Mouse (Mus musculus) intestine, embryonic 16.5 days (tissue): Measurements from ENCODE around the gene Cand1. TPM values are rescaled to one million over a fixed set of nuclear protein-coding genes. Genes with fewer than 3 reads are reported as not detected.

ENCODE experiments used
- ATAC-seq: fragments of 200-750 bp; cut with Nextera tagmentation; 2 replicates; pipeline ENCODE4 v1.8.0; 2017; ENCODE audit warnings: moderate TSS enrichment, moderate library complexity
- H3K27ac ChIP-seq: fragments of 300-500 bp; sonication (generic); 2 replicates; pipeline ENCODE4 v1.5.1; 2014; ENCODE audit warnings: mild to moderate bottlenecking, low read length
- H3K27me3 ChIP-seq: fragments of 300-500 bp; sonication (generic); replicated peaks from 2 replicates; pipeline ENCODE4 v1.6.1; 2014; ENCODE audit warnings: low read length, control low read depth, mixed read lengths; ENCODE audit not compliant: control insufficient read depth, insufficient read depth
- H3K36me3 ChIP-seq: fragments of 300-500 bp; sonication (generic); 2 replicates; pipeline ENCODE4 v1.6.1; 2014; ENCODE audit warnings: low read length, control low read depth; ENCODE audit not compliant: control insufficient read depth, insufficient read depth
- H3K4me1 ChIP-seq: fragments of 300-500 bp; sonication (generic); 2 replicates; pipeline ENCODE4 v1.6.1; 2014; ENCODE audit warnings: low read length, control low read depth, mixed read lengths; ENCODE audit not compliant: control insufficient read depth, insufficient read depth
- H3K4me2 ChIP-seq: fragments of 300-500 bp; sonication (generic); 2 replicates; pipeline ENCODE4 v1.6.1; 2014; ENCODE audit warnings: low read depth, low read length, control low read depth
- H3K4me3 ChIP-seq: fragments of 300-500 bp; sonication (generic); 2 replicates; pipeline ENCODE4 v1.5.1; 2014; ENCODE audit warnings: mild to moderate bottlenecking, low read length
- H3K9ac ChIP-seq: fragments of 300-500 bp; sonication (generic); 2 replicates; pipeline ENCODE4 v1.6.1; 2014; ENCODE audit warnings: low read depth, low read length
- H3K9me3 ChIP-seq: fragments of 300-500 bp; sonication (generic); 2 replicates; pipeline ENCODE4 v1.6.1; 2016; ENCODE audit warnings: low read length, control low read depth; ENCODE audit not compliant: control insufficient read depth
- WGBS: fragments of 180-500 bp; shearing (Covaris S2); extraction: QIAGEN DNeasy Blood & Tissue Kit; methylation state at CpG from one replicate; pipeline ENCODE4 v1.1.7; 2014; 5-methylcytosine and 5-hydroxymethylcytosine counted together
- polyA plus RNA-seq: library from polyadenylated mRNA; unstranded; fragments of >200 nt; fragmentation: Nextera tagmentation; extraction: Ambion mirVana; gene quantifications from 2 replicates; pipeline ENCODE4 v1.2.1, GENCODE M21; 2015

Cand1 gene
- polyA plus RNA-seq, 1 experiment from 2014 or later, result 29.2 TPM

DNA sequence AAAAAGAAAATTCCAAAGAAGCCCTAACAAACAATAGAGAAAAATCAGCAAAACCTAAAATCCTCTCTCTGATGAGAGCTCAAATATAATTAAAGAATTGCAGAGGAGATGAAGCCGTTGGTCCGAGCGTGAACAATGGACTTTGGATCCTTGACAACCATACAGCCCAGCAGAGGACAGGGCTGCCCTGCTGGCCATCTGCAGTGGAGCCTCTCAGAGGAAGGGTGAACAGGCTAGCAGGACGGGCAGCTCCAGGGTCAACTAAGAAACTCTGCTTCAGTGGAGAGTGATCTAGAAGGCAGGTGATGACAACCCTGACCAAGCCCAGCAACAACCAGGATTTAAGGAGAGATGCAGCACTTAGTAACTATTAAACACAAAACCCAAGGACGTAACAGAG is 18.2 kb downstream of the Cand1 start:
- ATAC-seq, result no peak
- H3K36me3 ChIP-seq, result peaks cover 14% of the 10 kb centered on the region; the same call in 1 of the 2 replicates
- H3K9ac ChIP-seq, result no peak overlapping the region
- no peak overlapping the region for H3K4me3 ChIP-seq
- WGBS, result 48% methylated on average over 5 of the region's 5 CpGs
- no peak overlapping the region for H3K4me2 ChIP-seq
- no peak overlapping the region for H3K27ac ChIP-seq
- H3K27me3 ChIP-seq, result no peaks in the 10 kb centered on the region
- peaks cover 4% of the 10 kb centered on the region; the same call in 1 of the 2 replicates for H3K4me1 ChIP-seq
- H3K9me3 ChIP-seq, result no peaks in the 10 kb centered on the region

DNA sequence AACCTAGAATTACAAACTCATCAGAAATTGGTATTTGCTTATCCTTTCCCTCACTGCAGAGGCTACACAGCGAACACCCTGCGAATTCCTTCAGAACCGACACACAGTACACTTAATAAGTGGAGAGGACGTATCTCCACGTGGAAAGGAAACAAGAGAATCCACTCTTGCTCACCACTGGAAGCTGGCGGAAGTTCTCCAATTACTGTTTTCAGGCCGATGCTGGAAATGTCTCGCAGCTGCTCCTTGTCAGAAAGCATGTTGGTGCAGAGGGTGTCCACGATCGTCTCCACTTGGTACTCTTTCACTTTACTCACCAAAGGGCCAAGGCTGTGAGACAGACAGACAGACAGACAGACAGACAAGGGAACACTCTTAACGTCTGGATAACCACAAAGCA is 20.4 kb downstream of the Cand1 start:
- Histone ChIP-seq H3K9me3 (no peaks in the 10 kb centered on the region), H3K4me1 (peaks cover 4% of the 10 kb centered on the region; the same call in 1 of the 2 replicates), H3K9ac (no peak overlapping the region), H3K27me3 (no peaks in the 10 kb centered on the region), H3K36me3 (peaks cover 7% of the 10 kb centered on the region; the same call in 1 of the 2 replicates), H3K4me3 (no peak overlapping the region), H3K4me2 (no peak overlapping the region), H3K27ac (no peak overlapping the region)
- no peak for ATAC-seq
- WGBS, result 66% methylated on average over 11 of the region's 11 CpGs

DNA sequence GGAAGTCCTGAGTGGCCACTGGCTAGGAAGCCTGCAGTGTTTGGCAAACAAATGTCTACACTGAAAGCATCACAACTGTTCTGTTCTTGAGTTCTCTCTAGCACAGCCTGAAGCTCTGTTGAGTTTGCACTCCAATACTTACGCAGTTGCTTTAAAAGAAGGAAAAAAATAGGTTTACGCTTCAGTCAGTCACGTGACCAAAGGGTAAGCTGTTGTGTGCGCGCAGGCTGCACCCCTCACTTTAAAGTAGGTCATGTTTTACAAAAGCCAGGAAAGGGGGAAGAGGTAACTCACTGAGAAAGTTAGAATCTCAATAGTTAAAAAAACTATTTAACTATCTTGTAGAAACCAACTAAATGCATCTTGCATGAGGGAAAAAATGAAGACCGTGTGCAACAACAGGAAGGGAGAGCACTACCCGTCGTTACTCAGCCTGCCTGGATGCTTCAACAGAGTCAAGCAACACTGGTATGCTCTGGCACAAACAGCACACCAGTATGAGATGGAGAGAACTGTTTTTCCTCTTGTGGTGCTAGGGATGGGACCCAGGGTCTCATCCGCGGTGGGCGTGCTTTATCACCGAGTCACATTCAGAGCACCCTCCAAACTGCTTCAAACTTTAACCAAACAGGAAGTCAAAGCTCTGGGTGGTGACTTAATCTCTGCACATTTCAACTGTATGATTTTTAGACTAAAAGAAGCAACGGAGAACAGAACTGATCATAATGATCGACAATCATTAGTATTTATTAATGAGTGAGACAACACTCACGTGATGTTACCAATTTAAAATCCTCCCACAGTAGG is 21.4 kb downstream of the Cand1 start:
- no peaks in the 10 kb centered on the region for H3K9me3 ChIP-seq
- 92% methylated on average over 15 of the region's 15 CpGs for WGBS
- no peak for ATAC-seq
- no peak overlapping the region for H3K4me2 ChIP-seq
- H3K36me3 ChIP-seq, result peaks cover 7% of the 10 kb centered on the region; the same call in 1 of the 2 replicates
- no peak overlapping the region for H3K9ac ChIP-seq
- no peaks in the 10 kb centered on the region for H3K27me3 ChIP-seq
- H3K4me1 ChIP-seq, result peaks cover 4% of the 10 kb centered on the region; the same call in 1 of the 2 replicates
- H3K27ac ChIP-seq, result no peak overlapping the region
- no peak overlapping the region for H3K4me3 ChIP-seq

DNA sequence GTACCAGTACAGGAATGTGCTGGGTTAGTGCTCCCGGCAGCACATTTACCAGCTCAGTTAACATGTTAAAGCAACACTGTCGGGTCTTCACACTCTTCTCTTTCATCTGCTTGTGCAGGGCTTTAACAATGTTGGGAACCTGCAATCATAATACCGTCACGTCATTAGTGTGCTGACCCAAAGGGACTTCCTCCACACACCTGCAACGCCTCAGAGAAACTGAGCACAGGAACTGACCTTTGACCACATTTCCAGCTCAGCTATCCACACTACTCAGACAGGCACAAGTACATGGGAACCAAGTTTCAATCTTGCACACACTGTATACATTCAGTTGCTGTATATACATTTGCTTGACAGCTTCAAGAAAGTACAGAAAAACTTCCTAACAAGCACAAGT is 27.4 kb downstream of the Cand1 start:
- H3K9me3 ChIP-seq, result no peaks in the 10 kb centered on the region
- peaks cover 19% of the 10 kb centered on the region for H3K36me3 ChIP-seq
- H3K27me3 ChIP-seq, result no peaks in the 10 kb centered on the region
- 72% methylated on average over 5 of the region's 5 CpGs for WGBS
- H3K27ac ChIP-seq, result no peak overlapping the region
- no peak overlapping the region for H3K4me3 ChIP-seq
- H3K4me2 ChIP-seq, result no peak overlapping the region
- ATAC-seq, result peak; percentile 86
- H3K9ac ChIP-seq, result no peak overlapping the region
- H3K4me1 ChIP-seq, result no peaks in the 10 kb centered on the region

DNA sequence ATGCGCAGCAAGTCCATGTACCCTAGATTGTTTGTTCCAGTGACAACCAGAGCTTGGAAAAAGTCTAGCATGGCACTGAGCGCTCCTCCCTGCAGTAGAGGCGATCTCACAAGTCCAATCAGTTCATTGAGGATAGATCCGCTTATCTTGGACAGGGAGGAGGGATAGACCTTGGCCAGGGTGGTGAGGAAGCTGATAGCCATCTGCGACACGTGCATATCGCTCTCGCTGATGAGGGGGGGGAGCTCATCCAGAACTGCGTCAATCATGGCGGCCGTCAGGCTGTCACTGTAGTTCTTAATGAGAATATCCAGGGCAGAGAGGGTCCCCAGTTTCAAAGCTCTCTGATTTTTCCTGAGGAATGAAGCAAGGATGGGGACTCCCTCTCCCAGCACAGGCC is 28.6 kb downstream of the Cand1 start:
- H3K4me2 ChIP-seq, result no peak overlapping the region
- no peaks in the 10 kb centered on the region for H3K9me3 ChIP-seq
- WGBS, result 93% methylated on average over 11 of the region's 11 CpGs
- no peaks in the 10 kb centered on the region for H3K27me3 ChIP-seq
- H3K9ac ChIP-seq, result no peak overlapping the region
- no peak overlapping the region for H3K4me3 ChIP-seq
- H3K4me1 ChIP-seq, result no peaks in the 10 kb centered on the region
- peaks cover 19% of the 10 kb centered on the region for H3K36me3 ChIP-seq
- no peak overlapping the region for H3K27ac ChIP-seq
- ATAC-seq, result no peak

DNA sequence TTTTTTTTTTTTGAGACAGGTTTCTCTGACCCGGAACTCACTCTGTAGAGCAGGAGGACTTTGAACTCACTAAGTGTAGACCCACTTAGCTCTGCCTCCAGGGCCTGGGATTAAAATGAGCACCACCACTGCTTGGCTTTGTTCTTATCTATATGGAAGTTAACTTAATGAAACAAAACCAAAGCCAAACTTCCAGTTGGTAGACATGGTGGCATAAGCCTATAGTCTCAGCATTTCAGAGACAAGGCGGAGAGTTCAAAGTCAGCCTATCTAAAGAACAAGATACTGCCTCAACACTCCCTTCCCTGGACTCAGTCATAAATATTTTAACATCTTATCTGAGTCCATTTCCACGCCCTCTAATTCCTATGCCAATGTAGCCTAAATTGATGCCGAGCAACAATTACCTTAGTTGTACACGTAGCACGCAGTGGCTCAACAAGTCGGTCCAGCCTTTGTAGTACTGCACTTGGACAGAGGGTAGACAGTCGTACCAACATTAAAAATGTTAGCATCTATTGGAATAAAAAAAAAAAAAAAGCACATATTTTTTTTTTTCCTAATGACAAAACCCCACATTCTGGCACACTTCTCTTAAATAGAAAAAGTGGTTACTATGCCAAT is 33.4 kb downstream of the Cand1 start:
- Histone ChIP-seq H3K9ac (no peak overlapping the region), H3K27me3 (no peaks in the 10 kb centered on the region), H3K4me1 (peaks cover 11% of the 10 kb centered on the region; the same call in 1 of the 2 replicates), H3K27ac (no peak overlapping the region), H3K36me3 (peaks cover 24% of the 10 kb centered on the region), H3K9me3 (no peaks in the 10 kb centered on the region), H3K4me2 (no peak overlapping the region), H3K4me3 (no peak overlapping the region)
- ATAC-seq, result peak; percentile 94
- 67% methylated on average over 8 of the region's 8 CpGs for WGBS

DNA sequence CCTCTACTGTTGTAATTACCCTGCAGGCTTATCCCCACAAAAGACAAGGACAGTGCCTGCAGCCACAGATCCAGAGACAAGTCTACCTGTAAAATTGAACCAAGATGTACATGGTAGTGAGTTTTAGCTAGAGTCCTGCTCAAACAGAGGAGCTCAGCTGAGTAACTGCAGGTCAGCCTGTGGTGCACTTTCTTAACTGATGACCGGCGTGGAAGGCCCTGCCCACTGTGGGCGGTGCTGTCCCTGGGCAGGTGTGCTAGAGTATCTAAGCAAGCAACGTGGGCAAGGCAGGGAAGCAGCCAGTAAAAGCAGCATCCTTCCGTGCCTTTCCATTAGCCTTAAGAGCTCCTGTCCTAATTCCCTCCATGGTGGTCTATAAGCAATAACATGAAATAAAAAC is 34.6 kb downstream of the Cand1 start:
- Histone ChIP-seq H3K4me1 (peaks cover 11% of the 10 kb centered on the region; the same call in 1 of the 2 replicates), H3K27me3 (no peaks in the 10 kb centered on the region), H3K4me2 (no peak overlapping the region), H3K36me3 (peaks cover 23% of the 10 kb centered on the region; the same call in 1 of the 2 replicates), H3K9me3 (no peaks in the 10 kb centered on the region), H3K9ac (no peak overlapping the region), H3K4me3 (no peak overlapping the region), H3K27ac (peak overlapping the region; percentile 23; the same call in 1 of the 2 replicates)
- 76% methylated on average over 5 of the region's 5 CpGs for WGBS
- peak; percentile 38; the same call in 1 of the 2 replicates for ATAC-seq

DNA sequence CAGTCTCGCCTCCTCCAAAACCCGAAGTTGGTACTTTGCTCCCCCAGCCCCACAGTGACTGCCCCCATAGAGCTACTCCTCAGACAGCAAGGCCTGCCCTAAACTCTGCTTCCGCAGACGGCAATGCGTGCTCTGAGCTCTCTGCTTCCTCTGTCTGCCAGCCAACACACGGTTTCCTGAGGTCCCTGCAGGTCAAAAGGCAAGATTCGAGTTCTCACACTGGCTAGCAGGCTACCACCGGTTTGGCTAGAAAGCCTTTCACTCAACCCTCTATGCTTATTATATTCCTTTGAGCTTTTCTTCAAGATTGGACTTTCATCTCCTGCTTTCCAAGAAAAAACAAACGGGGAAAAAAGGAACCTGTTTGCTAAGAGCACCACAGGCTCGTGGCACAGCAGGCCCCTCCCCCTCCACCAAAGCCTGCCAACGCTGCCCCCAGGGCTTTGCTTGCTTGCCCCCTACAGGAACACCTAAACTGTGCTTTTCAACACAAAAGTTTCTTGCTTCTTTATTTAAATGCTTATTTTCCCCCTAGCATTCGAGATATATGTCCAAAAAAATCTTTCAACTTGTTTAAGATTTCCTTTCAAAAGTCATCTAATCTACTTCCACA is 35.4 kb downstream of the Cand1 start:
- H3K4me3 ChIP-seq, result no peak overlapping the region
- peaks cover 11% of the 10 kb centered on the region; the same call in 1 of the 2 replicates for H3K4me1 ChIP-seq
- ATAC-seq, result no peak
- H3K27ac ChIP-seq, result peak overlapping the region; percentile 47
- WGBS, result 72% methylated on average over 12 of the region's 12 CpGs
- no peak overlapping the region for H3K9ac ChIP-seq
- no peaks in the 10 kb centered on the region for H3K27me3 ChIP-seq
- no peak overlapping the region for H3K4me2 ChIP-seq
- H3K36me3 ChIP-seq, result peaks cover 23% of the 10 kb centered on the region; the same call in 1 of the 2 replicates
- no peaks in the 10 kb centered on the region for H3K9me3 ChIP-seq

DNA sequence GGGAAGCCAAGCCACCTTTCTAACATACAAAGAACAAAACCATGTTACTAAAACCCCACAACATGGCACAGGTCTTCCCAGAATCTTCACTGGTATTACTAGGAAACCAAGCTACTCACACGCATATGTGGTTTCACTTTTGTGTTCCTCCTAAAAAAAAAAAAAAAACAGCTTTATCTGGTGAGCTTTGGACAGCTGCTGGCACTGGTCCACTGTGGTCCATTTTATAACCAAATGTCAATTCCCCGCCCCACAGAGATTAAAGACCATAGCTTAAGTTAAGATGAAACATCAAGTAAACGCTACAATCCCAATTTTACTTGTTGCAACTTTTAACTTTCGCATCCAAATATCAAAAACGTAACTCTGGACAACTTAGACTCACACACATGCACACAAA is 40.0 kb downstream of the Cand1 start:
- 87% methylated on average over 5 of the region's 5 CpGs for WGBS
- Histone ChIP-seq H3K4me2 (no peak overlapping the region), H3K4me1 (peaks cover 6% of the 10 kb centered on the region; the same call in 1 of the 2 replicates), H3K27ac (no peak overlapping the region), H3K27me3 (no peaks in the 10 kb centered on the region), H3K4me3 (no peak overlapping the region), H3K36me3 (peaks cover 15% of the 10 kb centered on the region), H3K9me3 (no peaks in the 10 kb centered on the region), H3K9ac (no peak overlapping the region)
- ATAC-seq, result no peak
